Mouse (Mus musculus) CD4-positive, CD25-positive, alpha-beta regulatory T cell, adult 4 months (primary cell): ENCODE data around the gene Cdhr3. TPM values are rescaled to one million over a fixed set of nuclear protein-coding genes. Genes with fewer than 3 reads are reported as not detected.

Source experiments
- ATAC-seq: one replicate; pipeline ENCODE4 v1.8.0; 2017
- polyA plus RNA-seq, 2 experiments: library from polyadenylated mRNA; unstranded; fragments of 100-300 nt; shearing (Covaris generic); gene quantifications; one replicate each; pipeline ENCODE4 v1.2.1; 2017

Cdhr3 gene
- polyA plus RNA-seq, 2 experiments from 2014 or later: 0.44 to 0.47 TPM

- ATAC-seq: no peak
These were observed 92.3 kb downstream of the Cdhr3 start for GRCm38 (mm10) chr12:33000402-33000801.

- ATAC-seq: peak; percentile 72
These were observed 92.9 kb downstream of the Cdhr3 start for GRCm38 (mm10) chr12:32999778-33000177.

- peak; percentile 42 for ATAC-seq
These were observed 93.9 kb downstream of the Cdhr3 start for GRCm38 (mm10) chr12:32998766-32999165.

- no peak for ATAC-seq
These were observed 97.4 kb downstream of the Cdhr3 start for GRCm38 (mm10) chr12:32995081-32995834.

- no peak for ATAC-seq
These were observed 98.6 kb downstream of the Cdhr3 start for GRCm38 (mm10) chr12:32994081-32994480.

- ATAC-seq: no peak
These were observed 102.9 kb downstream of the Cdhr3 start for GRCm38 (mm10) chr12:32989731-32990130.

- no peak for ATAC-seq
These were observed 106.4 kb downstream of the Cdhr3 start for GRCm38 (mm10) chr12:32986284-32986683.

Other genes starting within 250 kb of the Cdhr3 start
- 10 to 100 TPM; 69.7 to 85.3 TPM for gene Sypl, start 139.0 kb downstream of the Cdhr3 start, polyA plus RNA-seq
- 10 to 100 TPM; 75.6 to 87.7 TPM for gene Atxn7l1, start 54.8 kb upstream of the Cdhr3 start, polyA plus RNA-seq